Mouse (Mus musculus) C2C12 (cell line): ENCODE data around the gene Vav1. TPM values are rescaled to one million over a fixed set of nuclear protein-coding genes. Genes with fewer than 3 reads are reported as not detected.

Experiments
- H3K27me3 ChIP-seq: one replicate; pipeline ENCODE4 v1.6.1; 2011; ENCODE audit not compliant: control insufficient read depth, insufficient read depth, insufficient read length
- H3K36me3 ChIP-seq: one replicate; pipeline ENCODE4 v1.6.1; 2011; ENCODE audit not compliant: control insufficient read depth, insufficient read depth
- H3K4me3 ChIP-seq: one replicate; pipeline ENCODE4 v1.5.1; 2011; ENCODE audit warnings: mild to moderate bottlenecking, control low read depth; ENCODE audit not compliant: poor library complexity, insufficient read depth, severe bottlenecking
- H3K79me2 ChIP-seq: one replicate; pipeline ENCODE4 v1.6.1; 2011; ENCODE audit not compliant: control insufficient read depth, insufficient read depth
- H3K79me3 ChIP-seq: one replicate; pipeline ENCODE4 v1.6.1; 2011; ENCODE audit warnings: low read depth, control low read depth
- H3ac ChIP-seq: one replicate; pipeline ENCODE3; 2011; ENCODE audit warnings: low read depth; ENCODE audit not compliant: control insufficient read depth, insufficient read length
- CEBPB ChIP-seq: IDR thresholded peaks from one replicate; pipeline ENCODE4 v1.6.1; 2011; ENCODE audit warnings: low read depth, mild to moderate bottlenecking, control low read depth, moderate library complexity
- CTCF ChIP-seq: IDR thresholded peaks from one replicate; pipeline ENCODE4 v1.5.1; 2011; ENCODE audit not compliant: control insufficient read depth, insufficient read depth, insufficient read length
- FOSL1 ChIP-seq: IDR thresholded peaks from one replicate; pipeline ENCODE4 v1.8.0; 2011; ENCODE audit warnings: mild to moderate bottlenecking, low read length; ENCODE audit not compliant: poor library complexity, insufficient read depth, severe bottlenecking
- MAX ChIP-seq: IDR thresholded peaks from one replicate; pipeline ENCODE4 v1.6.1; 2011; ENCODE audit warnings: mild to moderate bottlenecking, control low read depth
- MYOD1 ChIP-seq: IDR thresholded peaks from one replicate; pipeline ENCODE4 v1.6.1; 2011; ENCODE audit warnings: low read depth; ENCODE audit not compliant: control insufficient read depth, insufficient read length
- MYOG ChIP-seq: IDR thresholded peaks from one replicate; pipeline ENCODE4 v1.6.1; 2011; ENCODE audit not compliant: control insufficient read depth, insufficient read length; ENCODE audit errors: extremely low read depth
- USF1 ChIP-seq: IDR thresholded peaks from one replicate; pipeline ENCODE4 v1.6.1; 2011; ENCODE audit warnings: low read depth, mild to moderate bottlenecking, control low read depth, moderate library complexity
- polyA plus RNA-seq: library from polyadenylated mRNA; unstranded; fragments of >200 nt; fragmentation: generic; extraction: Trizol; gene quantifications from one replicate; pipeline ENCODE4 v1.2.1, GENCODE M21; 2012; ENCODE audit warnings: missing spikeins

Vav1 gene
- polyA plus RNA-seq, 1 experiment: not detected

DNA sequence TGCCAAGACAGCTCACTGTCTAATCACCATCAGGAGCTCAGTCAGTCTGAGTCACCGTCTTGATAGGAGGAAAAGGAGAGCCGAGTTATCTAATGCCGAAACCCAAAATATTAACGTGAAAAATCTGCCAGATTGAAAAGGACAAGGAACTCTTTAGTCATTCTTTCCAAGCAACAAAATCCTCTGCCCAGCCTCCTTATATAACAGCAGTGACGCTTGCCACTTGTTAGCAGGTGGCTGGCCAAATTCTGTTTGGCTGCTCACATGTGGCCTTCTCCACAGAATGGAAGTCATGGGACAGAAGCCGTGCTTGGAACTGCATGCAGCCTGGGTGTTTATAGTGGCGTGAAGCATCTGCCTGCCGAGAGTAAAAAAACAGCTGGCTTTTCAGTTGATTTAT, 19.2 kb upstream of the Vav1 start:
- no peak for TF ChIP-seq CEBPB
- no peak for TF ChIP-seq FOSL1
- no peak for TF ChIP-seq MAX
- no peak for TF ChIP-seq USF1
- TF ChIP-seq CTCF: no peak
- no peak for TF ChIP-seq MYOD1
- no peak for TF ChIP-seq MYOG
- Histone ChIP-seq H3ac (no peak overlapping the region), H3K4me3 (no peak overlapping the region), H3K79me2 (no peaks in the 10 kb centered on the region), H3K36me3 (peaks cover 76% of the 10 kb centered on the region), H3K79me3 (no peaks in the 10 kb centered on the region), H3K27me3 (no peaks in the 10 kb centered on the region)

DNA sequence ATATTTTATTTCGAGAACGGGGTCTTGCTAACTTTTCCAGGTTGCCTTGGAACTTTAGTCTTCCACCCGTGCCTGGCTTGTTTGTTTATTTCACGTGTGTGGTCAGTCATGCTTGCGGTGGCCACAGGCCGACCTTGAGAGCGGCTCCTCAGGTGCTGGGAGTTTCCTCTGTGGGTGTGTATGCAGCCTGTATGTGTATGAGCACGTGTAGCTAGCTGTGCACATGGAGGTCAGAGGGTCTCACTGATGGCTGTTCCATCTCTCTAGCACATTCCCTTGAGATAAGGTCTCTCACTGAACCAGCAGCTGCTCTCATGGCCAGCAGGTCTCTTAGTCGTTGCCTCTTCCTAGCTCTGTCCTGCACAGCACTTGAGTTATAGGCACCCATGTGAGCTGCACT, 18.5 kb upstream of the Vav1 start:
- H3K36me3 ChIP-seq: peaks cover 70% of the 10 kb centered on the region

DNA sequence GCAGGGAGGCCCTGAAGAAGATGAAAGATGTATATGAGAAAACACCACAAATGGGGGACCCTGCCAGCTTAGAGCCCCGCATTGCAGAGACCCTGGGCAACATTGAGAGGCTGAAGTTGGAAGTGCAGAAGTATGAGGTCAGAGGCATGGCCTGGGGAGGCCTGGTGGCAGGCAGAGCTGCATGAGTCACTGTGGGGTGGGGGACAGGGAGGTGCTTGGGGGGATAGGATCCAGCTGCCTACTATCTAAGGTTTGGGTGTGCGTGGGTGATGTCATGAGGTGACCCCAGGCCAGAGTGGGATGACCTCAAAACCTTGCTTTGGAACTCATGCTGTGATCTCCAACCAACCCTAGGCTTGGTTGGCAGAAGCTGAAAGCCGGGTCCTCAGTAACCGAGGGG, 17.6 kb upstream of the Vav1 start:
- Histone ChIP-seq H3ac (no peak overlapping the region), H3K79me3 (no peaks in the 10 kb centered on the region), H3K4me3 (no peak overlapping the region), H3K36me3 (peaks cover 61% of the 10 kb centered on the region), H3K79me2 (no peaks in the 10 kb centered on the region), H3K27me3 (no peaks in the 10 kb centered on the region)
- no peak for TF ChIP-seq CEBPB
- no peak for TF ChIP-seq USF1
- TF ChIP-seq MAX: no peak
- TF ChIP-seq MYOG: no peak
- no peak for TF ChIP-seq FOSL1
- no peak for TF ChIP-seq CTCF

More for the DNA sequence above, 18.5 kb upstream of the Vav1 start:
- Histone ChIP-seq H3K79me2 (no peaks in the 10 kb centered on the region), H3K4me3 (no peak overlapping the region), H3ac (no peak overlapping the region), H3K79me3 (no peaks in the 10 kb centered on the region), H3K27me3 (no peaks in the 10 kb centered on the region)
- TF ChIP-seq USF1: no peak
- TF ChIP-seq FOSL1: no peak
- TF ChIP-seq MAX: no peak
- no peak for TF ChIP-seq CTCF
- no peak for TF ChIP-seq CEBPB
- no peak for TF ChIP-seq MYOG
- TF ChIP-seq MYOD1: no peak

DNA sequence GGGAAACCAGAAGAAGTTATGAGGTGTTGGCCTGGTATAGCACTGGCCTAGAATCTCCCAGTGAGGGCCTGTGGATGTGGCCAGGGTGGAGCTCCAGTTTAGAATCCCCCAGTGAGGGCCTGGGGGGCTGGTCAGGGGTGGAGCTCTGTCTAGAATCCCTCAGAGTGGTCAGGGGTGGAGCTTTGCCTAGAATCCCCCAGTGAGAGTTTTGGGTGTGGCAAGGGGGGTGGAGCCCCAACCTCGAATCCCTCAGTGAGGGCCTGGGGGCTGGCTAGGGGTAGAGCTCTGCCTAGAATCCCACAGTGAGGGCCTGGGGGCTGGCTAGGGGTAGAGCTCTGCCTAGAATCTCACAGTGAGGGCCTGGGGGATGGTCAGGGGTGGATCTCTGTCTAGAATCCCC, 17.1 kb upstream of the Vav1 start:
- TF ChIP-seq MYOG (no peak), CEBPB (no peak), MYOD1 (no peak), CTCF (no peak), USF1 (no peak), MAX (no peak)
- H3K4me3 ChIP-seq: no peak overlapping the region
- no peaks in the 10 kb centered on the region for H3K79me2 ChIP-seq
- no peaks in the 10 kb centered on the region for H3K27me3 ChIP-seq
- H3ac ChIP-seq: no peak overlapping the region
- no peaks in the 10 kb centered on the region for H3K79me3 ChIP-seq
- H3K36me3 ChIP-seq: peaks cover 61% of the 10 kb centered on the region

DNA sequence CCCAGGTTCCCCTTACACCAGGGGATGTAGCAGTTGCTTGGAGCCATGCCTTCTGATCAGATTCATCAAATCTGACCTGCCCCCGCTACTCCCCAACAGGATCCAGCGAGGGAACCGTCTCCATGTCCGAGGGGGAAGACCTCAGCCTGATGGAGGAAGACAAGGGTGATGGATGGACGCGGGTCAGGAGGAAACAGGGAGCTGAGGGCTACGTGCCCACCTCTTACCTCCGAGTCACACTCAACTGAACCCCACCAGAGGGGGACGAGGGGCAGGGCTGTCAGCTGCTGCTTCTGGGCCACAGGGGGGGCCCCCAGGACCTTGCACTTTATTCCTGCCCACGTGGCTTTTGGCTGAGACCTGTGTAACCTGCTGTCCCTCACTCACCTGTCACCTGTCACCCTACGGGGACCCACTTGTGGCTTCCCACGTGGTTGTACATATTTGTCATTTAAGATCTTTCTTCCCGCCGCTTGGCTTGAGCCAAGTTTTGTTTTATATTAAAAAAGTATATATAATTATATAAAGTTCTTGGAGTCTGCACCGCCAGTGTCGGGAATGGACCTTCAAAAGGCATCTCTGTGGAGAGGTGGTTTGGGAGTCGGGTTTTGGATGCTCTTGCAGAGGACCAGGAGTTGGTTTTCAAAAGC, 15.9 kb upstream of the Vav1 start:
- Histone ChIP-seq H3K79me2 (no peaks in the 10 kb centered on the region), H3K36me3 (peaks cover 54% of the 10 kb centered on the region), H3ac (no peak overlapping the region), H3K79me3 (no peaks in the 10 kb centered on the region), H3K4me3 (no peak overlapping the region), H3K27me3 (no peaks in the 10 kb centered on the region)
- no peak for TF ChIP-seq FOSL1
- TF ChIP-seq MYOG: no peak
- TF ChIP-seq CTCF: no peak
- no peak for TF ChIP-seq MYOD1

DNA sequence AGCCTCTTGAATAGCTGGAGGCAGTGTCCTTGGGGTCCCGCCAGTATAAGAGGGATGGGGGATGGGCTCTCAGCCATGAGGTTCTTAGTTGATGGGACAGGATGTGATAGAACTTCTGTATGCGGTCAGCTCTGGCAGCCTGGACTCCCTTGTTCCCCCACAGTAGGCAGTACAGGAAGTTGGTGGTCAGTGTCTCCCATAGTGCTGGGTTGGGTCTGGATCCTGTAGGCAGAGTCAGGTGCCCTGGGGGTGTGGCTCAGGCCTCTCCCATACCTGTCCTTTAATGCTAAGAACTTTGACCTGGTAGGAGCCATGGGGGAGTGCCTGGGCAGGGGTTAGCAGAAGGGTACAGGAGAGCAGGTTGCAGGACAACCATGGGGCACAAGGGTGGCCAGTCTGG, 14.7 kb upstream of the Vav1 start:
- Histone ChIP-seq H3K79me2 (no peaks in the 10 kb centered on the region), H3ac (no peak overlapping the region), H3K4me3 (no peak overlapping the region), H3K36me3 (peaks cover 43% of the 10 kb centered on the region), H3K79me3 (no peaks in the 10 kb centered on the region), H3K27me3 (no peaks in the 10 kb centered on the region)
- TF ChIP-seq MYOD1 (no peak), CTCF (no peak), FOSL1 (no peak), CEBPB (no peak), USF1 (no peak), MYOG (no peak), MAX (no peak)
